Mouse (Mus musculus) liver, embryonic 14.5 days (tissue): Measurements from ENCODE around the gene Ccnt2.

Experiments
- CTCF ChIP-seq: IDR thresholded peaks from 2 replicates; pipeline ENCODE4 v1.5.1; 2016; ENCODE audit warnings: antibody characterized with exemption, low read depth, control low read depth
- EP300 ChIP-seq: IDR thresholded peaks from 2 replicates; pipeline ENCODE4 v1.6.1; 2016; ENCODE audit warnings: antibody characterized with exemption, low read depth

DNA sequence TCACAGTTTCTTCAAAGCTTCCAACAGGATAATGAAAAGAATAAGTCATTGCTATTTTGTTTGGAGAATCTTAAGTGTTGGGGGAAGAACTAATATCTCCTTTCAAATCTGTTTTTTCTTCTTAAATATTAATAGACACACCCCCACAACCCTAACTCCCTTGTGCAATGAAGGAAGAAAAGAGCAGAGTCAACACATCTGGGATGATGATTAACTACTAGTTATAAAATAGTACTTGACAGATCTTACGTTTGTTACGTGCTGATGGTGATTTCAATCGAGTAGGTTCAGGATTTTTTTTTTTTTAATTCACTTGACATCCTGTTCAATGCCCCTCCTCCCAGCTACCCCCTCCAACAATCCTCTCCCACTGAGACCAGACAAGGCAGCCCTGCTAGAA is 38.6 kb upstream of the Ccnt2 start:
- no peak for TF ChIP-seq CTCF
- TF ChIP-seq EP300, result no peak
